In genomic region chr17:70377020-70377419, GRCm38 (mm10) we compare ENCODE assay signal across 8 mouse cellular contexts.
A peak's percentile ranks its signal among the peaks of the same experiment; 100 is the strongest.
DNase-seq lines count a peak whose midpoint lies in the region; ATAC-seq and TF ChIP-seq lines count a peak whose summit lies in the region.

No protein-coding gene starts in this region.

- 56% methylated on average over 4 of the region's 4 CpGs for WGBS in heart, postnatal 0 days
- 71% methylated on average over 4 of the region's 4 CpGs for WGBS in heart, embryonic 11.5 days (ENCODE audit: insufficient replicate concordance)
- WGBS in midbrain, embryonic 15.5 days = 77% methylated on average over 4 of the region's 4 CpGs
- WGBS in midbrain, embryonic 16.5 days = 77% methylated on average over 4 of the region's 4 CpGs

- H3K4me2 ChIP-seq in heart, postnatal 0 days (ENCODE audit: low read depth, low read length) = no peak overlapping the region
- H3K4me2 ChIP-seq in heart, embryonic 11.5 days = no peak overlapping the region
- no peak overlapping the region for H3K4me2 ChIP-seq in midbrain, embryonic 15.5 days
- no peak overlapping the region for H3K4me2 ChIP-seq in midbrain, embryonic 16.5 days (ENCODE audit: low read length)

- H3K9me3 ChIP-seq in heart, postnatal 0 days (replicated peaks; ENCODE audit: control insufficient read depth, low read length) = no peaks in the 10 kb centered on the region
- H3K9me3 ChIP-seq in heart, embryonic 11.5 days (replicated peaks; ENCODE audit: control insufficient read depth, low read length) = no peaks in the 10 kb centered on the region
- H3K9me3 ChIP-seq in midbrain, embryonic 15.5 days = no peaks in the 10 kb centered on the region
- no peaks in the 10 kb centered on the region for H3K9me3 ChIP-seq in midbrain, embryonic 16.5 days (replicated peaks; ENCODE audit: control insufficient read depth, low read length, poor library complexity, severe bottlenecking)

- ATAC-seq in heart, postnatal 0 days (ENCODE audit: insufficient read depth, low read depth) = no peak
- ATAC-seq in heart, embryonic 11.5 days (replicated peaks; ENCODE audit: insufficient number of reproducible peaks, low FRiP score, low TSS enrichment) = no peak
- 0 out of 2 replicates have a peak, but pooled peaks have one; percentile 17 for ATAC-seq in midbrain, embryonic 15.5 days (replicated peaks)
- no peak for ATAC-seq in midbrain, embryonic 16.5 days

- H3K4me1 ChIP-seq in heart, postnatal 0 days (ENCODE audit: control insufficient read depth, insufficient read depth) = no peaks in the 10 kb centered on the region
- no peaks in the 10 kb centered on the region for H3K4me1 ChIP-seq in heart, embryonic 11.5 days (ENCODE audit: control insufficient read depth, insufficient read depth, low read length)
- no peaks in the 10 kb centered on the region for H3K4me1 ChIP-seq in midbrain, embryonic 15.5 days
- H3K4me1 ChIP-seq in midbrain, embryonic 16.5 days (ENCODE audit: control insufficient read depth, insufficient read depth, low read length) = no peaks in the 10 kb centered on the region; the same call in 1 of the 2 replicates

- TF ChIP-seq CTCF in heart, postnatal 0 days (IDR thresholded peaks at IDR 0.05; ENCODE audit: low read depth) = peak; percentile 25

- no peaks in the 10 kb centered on the region for H3K36me3 ChIP-seq in heart, postnatal 0 days (replicated peaks; ENCODE audit: control insufficient read depth, insufficient read depth, low read length)
- no peaks in the 10 kb centered on the region for H3K36me3 ChIP-seq in heart, embryonic 11.5 days (ENCODE audit: control insufficient read depth, insufficient read depth, low read length)
- H3K36me3 ChIP-seq in midbrain, embryonic 15.5 days (replicated peaks) = no peaks in the 10 kb centered on the region
- no peaks in the 10 kb centered on the region for H3K36me3 ChIP-seq in midbrain, embryonic 16.5 days (ENCODE audit: control insufficient read depth, insufficient read depth, low read length)

- H3K9ac ChIP-seq in heart, postnatal 0 days (replicated peaks; ENCODE audit: low read depth, low read length) = no peak overlapping the region
- no peak overlapping the region for H3K9ac ChIP-seq in heart, embryonic 11.5 days (ENCODE audit: low read depth, low read length)
- H3K9ac ChIP-seq in midbrain, embryonic 15.5 days = no peak overlapping the region
- H3K9ac ChIP-seq in midbrain, embryonic 16.5 days (ENCODE audit: low read depth, low read length) = no peak overlapping the region

- DNase-seq in heart, postnatal 0 days (ENCODE audit: low spot score) = no peak
- peak; percentile 67 to 69 for DNase-seq in cerebellum, postnatal 14 days
- peak; percentile 22 for DNase-seq in right cerebral cortex, postnatal 25 days
- no peak for DNase-seq in gastrocnemius, postnatal 25 days
- no peak for DNase-seq in c-Kit-positive CD71-positive TER-119-positive erythroid progenitor cells, embryonic 14.5 days (ENCODE audit: low spot score)

- no peak overlapping the region for H3K27ac ChIP-seq in heart, postnatal 0 days (ENCODE audit: low read depth)
- no peak overlapping the region for H3K27ac ChIP-seq in heart, embryonic 11.5 days (ENCODE audit: low read depth, low read length)
- no peak overlapping the region for H3K27ac ChIP-seq in midbrain, embryonic 15.5 days
- no peak overlapping the region for H3K27ac ChIP-seq in midbrain, embryonic 16.5 days (ENCODE audit: low read length)

- no peaks in the 10 kb centered on the region for H3K27me3 ChIP-seq in heart, postnatal 0 days (ENCODE audit: control insufficient read depth, insufficient read depth, low read length)
- H3K27me3 ChIP-seq in heart, embryonic 11.5 days (ENCODE audit: control insufficient read depth, insufficient read depth, low read length) = no peaks in the 10 kb centered on the region
- H3K27me3 ChIP-seq in midbrain, embryonic 15.5 days (replicated peaks) = no peaks in the 10 kb centered on the region
- no peaks in the 10 kb centered on the region for H3K27me3 ChIP-seq in midbrain, embryonic 16.5 days (ENCODE audit: control insufficient read depth, insufficient read depth, low read depth, low read length)

- no peak for TF ChIP-seq EP300 in heart, postnatal 0 days (IDR thresholded peaks at IDR 0.05; ENCODE audit: low read depth)

- H3K4me3 ChIP-seq in heart, postnatal 0 days (ENCODE audit: low read depth, low read length) = no peak overlapping the region
- H3K4me3 ChIP-seq in heart, embryonic 11.5 days (ENCODE audit: low read depth, low read length) = no peak overlapping the region
- no peak overlapping the region for H3K4me3 ChIP-seq in midbrain, embryonic 15.5 days
- H3K4me3 ChIP-seq in midbrain, embryonic 16.5 days (ENCODE audit: low read depth, low read length) = no peak overlapping the region

Comparison
In these comparisons a context has a peak if more than half of its experiments do, and no peak if none do; other contexts are left out.
1. DNase-seq: peak in cerebellum, postnatal 14 days (2 of 2) and right cerebral cortex, postnatal 25 days (single experiment); none in heart, postnatal 0 days (single experiment), gastrocnemius, postnatal 25 days (single experiment) and c-Kit-positive CD71-positive TER-119-positive erythroid progenitor cells, embryonic 14.5 days (single experiment).